Mouse (Mus musculus) small intestine, adult 2 months (tissue): ENCODE results near the gene Tgfbi.

Experiments used
- CTCF ChIP-seq: fragments of 200-500 bp; IDR thresholded peaks from 2 replicates; pipeline ENCODE4 v1.5.1; 2012; ENCODE audit warnings: low read depth, mild to moderate bottlenecking, control low read depth, inconsistent platforms, low read length, moderate library complexity, mixed read lengths; ENCODE audit not compliant: insufficient replicate concordance, insufficient read length; ENCODE audit errors: extremely low read depth
- POLR2A ChIP-seq: fragments of 200-500 bp; IDR thresholded peaks from 2 replicates; pipeline ENCODE4 v1.6.1; 2012; ENCODE audit warnings: low read depth, mild to moderate bottlenecking, control low read depth, inconsistent platforms, low read length, moderate library complexity

DNA sequence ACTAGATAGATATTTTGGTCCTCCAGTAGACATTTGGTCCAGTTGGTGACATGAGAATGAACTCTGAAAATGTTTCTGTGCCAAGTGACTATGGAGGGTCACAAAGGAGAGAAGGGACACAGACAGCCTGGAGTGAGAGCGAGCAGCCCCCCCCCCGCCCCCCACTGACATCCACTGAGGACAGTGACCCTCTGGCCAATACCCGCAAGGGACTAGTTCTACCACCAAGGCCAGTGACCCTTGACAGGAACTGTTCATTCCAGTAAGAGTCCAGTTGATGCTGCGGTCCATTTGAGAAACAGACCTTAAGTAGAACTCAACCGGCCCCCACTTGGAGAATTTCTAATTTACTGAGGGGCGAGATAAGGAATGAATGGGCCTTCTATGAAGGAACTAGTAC, 36.4 kb downstream of the Tgfbi start:
- TF ChIP-seq CTCF, result no peak
- TF ChIP-seq POLR2A, result no peak
